Mouse (Mus musculus) MEL (cell line): Measurements from ENCODE around the gene Lcn9. TPM values are rescaled to one million over a fixed set of nuclear protein-coding genes. Genes with fewer than 3 reads are reported as not detected.

Experiments used
- DNase-seq: peaks from one replicate; pipeline ENCODE4 v3.0.0; 2011; ENCODE audit warnings: low read depth, low spot score
- H3K27ac ChIP-seq: 2 replicates; pipeline ENCODE4 v1.5.1; 2012; ENCODE audit warnings: low read depth, mild to moderate bottlenecking, control low read depth, low read length, moderate library complexity; ENCODE audit not compliant: control insufficient read depth
- H3K27me3 ChIP-seq, 2 experiments: fragments of 150-350 bp in 1 of 2; sonication (generic) in 1 of 2; 2 replicates each; pipeline ENCODE4 v1.6.1; 2012; ENCODE audit warnings: low read length in 2 of 2, mild to moderate bottlenecking in 2 of 2, improper control_type of control experiment in 1 of 2, moderate library complexity in 1 of 2; ENCODE audit not compliant: insufficient read depth in 2 of 2, control insufficient read depth in 1 of 2
- H3K36me3 ChIP-seq, 2 experiments: 2 replicates each; pipeline ENCODE4 v1.6.1; 2012 to 2014; ENCODE audit warnings: low read length in 2 of 2, improper control_type of control experiment in 1 of 2, inconsistent platforms in 1 of 2, mild to moderate bottlenecking in 1 of 2; ENCODE audit not compliant: insufficient read depth in 2 of 2, control insufficient read depth in 1 of 2
- H3K4me1 ChIP-seq, 2 experiments: fragments of 150-350 bp in 1 of 2; sonication (generic) in 1 of 2; 2 replicates each; pipeline ENCODE4 v1.6.1; 2012; ENCODE audit warnings: low read length in 2 of 2, improper control_type of control experiment in 1 of 2, mild to moderate bottlenecking in 1 of 2; ENCODE audit not compliant: insufficient read depth in 2 of 2, control insufficient read depth in 1 of 2
- H3K4me3 ChIP-seq, 2 experiments: fragments of 150-350 bp in 1 of 2; sonication (generic) in 1 of 2; 2 replicates each; pipeline ENCODE4 v1.5.1; 2012; ENCODE audit warnings: low read depth in 2 of 2, low read length in 2 of 2, mild to moderate bottlenecking in 2 of 2, moderate library complexity in 2 of 2, control low read depth in 1 of 2, improper control_type of control experiment in 1 of 2; ENCODE audit not compliant: control insufficient read depth in 1 of 2, insufficient read depth in 1 of 2
- H3K79me2 ChIP-seq: 2 replicates; pipeline ENCODE4 v1.6.1; 2012; ENCODE audit warnings: mild to moderate bottlenecking, low read length, moderate library complexity; ENCODE audit not compliant: control insufficient read depth, poor library complexity, insufficient read depth
- H3K9ac ChIP-seq: 2 replicates; pipeline ENCODE4 v1.6.1; 2012; ENCODE audit warnings: low read depth, mild to moderate bottlenecking, control low read depth, low read length, moderate library complexity; ENCODE audit not compliant: control insufficient read depth, poor library complexity, severe bottlenecking
- H3K9me3 ChIP-seq: fragments of 150-350 bp; sonication (generic); replicated peaks from 2 replicates; pipeline ENCODE4 v1.6.1; 2012; ENCODE audit warnings: mild to moderate bottlenecking, low read length, improper control_type of control experiment, moderate library complexity; ENCODE audit not compliant: insufficient read depth
- E2F4 ChIP-seq: IDR thresholded peaks from 2 replicates; pipeline ENCODE4 v1.6.1; 2011; ENCODE audit warnings: low read depth, low read length, improper control_type of control experiment, borderline replicate concordance
- ELF1 ChIP-seq: IDR thresholded peaks from 2 replicates; pipeline ENCODE4 v1.6.1; 2014; ENCODE audit warnings: low read depth, mild to moderate bottlenecking, inconsistent platforms, low read length, improper control_type of control experiment, moderate library complexity
- EP300 ChIP-seq, 2 experiments: IDR thresholded peaks; 2 replicates each; pipeline ENCODE4 v1.6.1; 2011; ENCODE audit warnings: improper control_type of control experiment in 2 of 2, low read length in 2 of 2, low read depth in 1 of 2, mild to moderate bottlenecking in 1 of 2
- JUND ChIP-seq: IDR thresholded peaks from 2 replicates; pipeline ENCODE4 v1.6.1; 2011; ENCODE audit warnings: low read depth, mild to moderate bottlenecking, improper control_type of control experiment, low read length
- MAZ ChIP-seq: IDR thresholded peaks from 2 replicates; pipeline ENCODE4 v1.6.1; 2012; ENCODE audit warnings: low read depth, mild to moderate bottlenecking, inconsistent platforms, low read length, improper control_type of control experiment
- POLR2A ChIP-seq, 2 experiments: IDR thresholded peaks; 2 replicates each; pipeline ENCODE4 v1.6.1; 2011 to 2012; ENCODE audit warnings: low read length in 2 of 2, mild to moderate bottlenecking in 2 of 2, control low read depth in 1 of 2, improper control_type of control experiment in 1 of 2, low read depth in 1 of 2, moderate library complexity in 1 of 2; ENCODE audit not compliant: control insufficient read depth in 1 of 2, insufficient read depth in 1 of 2, poor library complexity in 1 of 2
- POLR2AphosphoS2 ChIP-seq: IDR thresholded peaks from 2 replicates; pipeline ENCODE4 v1.6.1; 2011; ENCODE audit warnings: low read length, improper control_type of control experiment
- POLR2AphosphoS5 ChIP-seq: IDR thresholded peaks from 2 replicates; pipeline ENCODE4 v1.6.1; 2012; ENCODE audit warnings: low read depth, borderline replicate concordance, mild to moderate bottlenecking, inconsistent platforms, low read length, moderate library complexity, mixed read lengths
- RAD21 ChIP-seq: IDR thresholded peaks from 2 replicates; pipeline ENCODE4 v1.6.1; 2011; ENCODE audit warnings: mild to moderate bottlenecking, low read depth, low read length, improper control_type of control experiment
- TBP ChIP-seq: IDR thresholded peaks from 2 replicates; pipeline ENCODE4 v1.8.0; 2011; ENCODE audit warnings: low read depth, low read length, improper control_type of control experiment
- USF1 ChIP-seq: IDR thresholded peaks from 2 replicates; pipeline ENCODE4 v1.6.1; 2014; ENCODE audit warnings: low read depth, mild to moderate bottlenecking, inconsistent platforms, low read length, improper control_type of control experiment, moderate library complexity
- USF2 ChIP-seq, 2 experiments: IDR thresholded peaks; 2 replicates each; pipeline ENCODE4 v1.6.1; 2011 to 2012; ENCODE audit warnings: improper control_type of control experiment in 2 of 2, low read length in 2 of 2, borderline replicate concordance in 1 of 2, inconsistent platforms in 1 of 2, low read depth in 1 of 2, mild to moderate bottlenecking in 1 of 2; ENCODE audit not compliant: insufficient read depth in 1 of 2
- ZC3H11A ChIP-seq: IDR thresholded peaks from 2 replicates; pipeline ENCODE4 v1.6.1; 2012; ENCODE audit warnings: low read depth, mild to moderate bottlenecking, inconsistent platforms, low read length, improper control_type of control experiment
- polyA plus RNA-seq, 2 experiments: library from polyadenylated mRNA; stranded (reverse) in 1 of 2; unstranded in 1 of 2; fragments of >175 nt in 1 of 2; fragments of >200 nt in 1 of 2; gene quantifications; 2 replicates each; pipeline versions ENCODE4 v1.2.1 to v1.2.4; 2012; ENCODE audit warnings: low replicate concordance in 2 of 2, low read depth in 1 of 2; ENCODE audit not compliant: insufficient read length in 2 of 2, insufficient read depth in 1 of 2, missing spikeins in 1 of 2
- total RNA-seq: library from RNA; depleted of rRNA; stranded (reverse); fragments of 300-350 nt; gene quantifications from 2 replicates; pipeline ENCODE4 v1.2.3, GENCODE M21; 2012

Gene Lcn9
- total and polyA plus RNA-seq, 3 experiments: not detected

GRCm38 (mm10) chr2:25824751-25825150, 1.8 kb downstream of the Lcn9 start:
- Histone ChIP-seq H3K36me3 (no peaks in the 10 kb centered on the region), H3K4me3 (no peak overlapping the region), H3K9me3 (no peaks in the 10 kb centered on the region), H3K79me2 (no peaks in the 10 kb centered on the region), H3K27me3 (peaks cover 0 to 3% of the 10 kb centered on the region in 2 experiments; a peak in 2 of 4 replicates), H3K4me1 (no peaks in the 10 kb centered on the region), H3K9ac (no peak overlapping the region), H3K27ac (no peak overlapping the region)
- no peak for DNase-seq
- no peak for TF ChIP-seq TBP
- no peak for TF ChIP-seq USF1
- no peak for TF ChIP-seq ELF1
- no peak for TF ChIP-seq POLR2A (IDR thresholded peaks at IDR 0.05; ENCODE audit: control insufficient read depth in 1 of 2, insufficient read depth in 1 of 2, low read depth in 1 of 2, low read length in 2 of 2, poor library complexity in 1 of 2)
- TF ChIP-seq MAZ: no peak
- no peak for TF ChIP-seq USF2 (IDR thresholded peaks at IDR 0.05; ENCODE audit: borderline replicate concordance in 1 of 2, insufficient read depth in 1 of 2, low read depth in 1 of 2, low read length in 2 of 2)
- TF ChIP-seq RAD21: no peak

- no peak for TF ChIP-seq E2F4
- no peak for TF ChIP-seq EP300 (IDR thresholded peaks at IDR 0.05; ENCODE audit: low read depth in 1 of 2, low read length in 2 of 2)
- no peak for TF ChIP-seq ZC3H11A
- TF ChIP-seq JUND: no peak
- TF ChIP-seq POLR2AphosphoS5: no peak
- no peaks in the 10 kb centered on the region for H3K9me3 ChIP-seq
- peaks cover 0 to 3% of the 10 kb centered on the region in 2 experiments; a peak in 2 of 4 replicates for H3K27me3 ChIP-seq
- H3K4me1 ChIP-seq: no peaks in the 10 kb centered on the region
- H3K4me3 ChIP-seq: no peak overlapping the region
- H3K9ac ChIP-seq: no peak overlapping the region
- no peaks in the 10 kb centered on the region for H3K36me3 ChIP-seq
- no peak overlapping the region for H3K27ac ChIP-seq
- H3K79me2 ChIP-seq: no peaks in the 10 kb centered on the region
- DNase-seq: no peak
Observed at GRCm38 (mm10) chr2:25828344-25828947, 5.5 kb downstream of the Lcn9 start.

DNA sequence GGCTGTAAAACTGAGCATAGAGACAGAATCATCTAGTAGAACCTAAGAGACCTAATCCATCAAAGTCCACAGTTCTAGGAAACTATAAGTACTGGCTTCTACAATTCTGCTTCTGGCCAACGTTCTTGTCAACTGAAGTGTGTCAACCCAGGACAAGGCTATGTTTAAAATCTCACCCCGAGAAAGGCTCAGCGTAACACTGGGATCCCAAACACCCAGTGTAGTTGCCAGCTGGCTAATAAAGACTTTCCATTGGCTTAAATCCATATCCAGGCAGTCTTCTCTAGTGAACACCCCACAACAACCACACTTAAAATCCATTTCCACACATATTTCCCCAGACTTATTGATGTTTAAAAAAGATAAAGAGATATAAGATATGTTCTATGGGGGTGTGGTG, 7.8 kb downstream of the Lcn9 start:
- Histone ChIP-seq H3K4me3 (no peak overlapping the region), H3K79me2 (no peaks in the 10 kb centered on the region), H3K36me3 (no peaks in the 10 kb centered on the region), H3K9me3 (no peaks in the 10 kb centered on the region), H3K27ac (no peak overlapping the region), H3K4me1 (no peaks in the 10 kb centered on the region), H3K27me3 (peaks cover 0 to 1% of the 10 kb centered on the region in 2 experiments; a peak in 1 of 4 replicates), H3K9ac (no peak overlapping the region)
- DNase-seq: no peak
- no peak for TF ChIP-seq POLR2AphosphoS2
